Mouse (Mus musculus) adrenal gland, adult 18-20 months (tissue): ENCODE data around the gene Cyp4a32. TPM values are rescaled to one million over a fixed set of nuclear protein-coding genes. Genes with fewer than 3 reads are reported as not detected.
"Not testable (repeated sequence)": the region's sequence is repeated elsewhere in the genome, so short reads cannot be mapped to it uniquely, and the experiment has no call there.

Experiments used
- DNase-seq, 2 experiments: peaks; one replicate each; pipeline ENCODE4 v3.0.0; 2021 to 2022; ENCODE audit warnings: low spot score in 2 of 2
- long read RNA-seq, 2 experiments: library from polyadenylated mRNA; stranded (forward); transcript quantifications; one replicate each; pipeline ENCODE4 v2.0.0; 2021
- total RNA-seq, 2 experiments: library from RNA; stranded (reverse); gene quantifications; 1 replicate in 1 of 2; 2 replicates in 1 of 2; pipeline ENCODE4 v1.2.3; 2021

Cyp4a32 gene
- not detected for total RNA-seq
- long read RNA-seq, experiment 1: 0 reads
- long read RNA-seq, experiment 2: 0 reads

DNA sequence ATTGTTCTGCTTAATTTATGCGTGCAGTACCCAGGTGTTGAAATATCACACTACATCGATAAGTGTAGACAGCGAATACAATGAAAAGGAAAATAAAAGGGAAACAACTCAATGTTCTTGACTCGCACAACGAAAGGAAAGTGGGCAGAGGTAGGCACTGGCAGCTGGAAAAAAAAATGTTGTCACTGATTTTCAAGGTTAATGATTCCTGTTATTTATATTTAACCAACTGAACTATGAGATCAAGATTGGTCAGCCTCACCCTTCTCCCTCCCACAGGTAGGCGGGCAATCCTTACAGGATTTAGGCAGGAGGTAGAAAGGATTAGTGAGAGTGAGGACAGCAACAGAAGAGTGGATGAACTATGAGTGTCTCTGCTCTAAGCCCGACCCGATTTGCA is at the start of gene Cyp4a32:
Gene Cyp4a32, plus strand, starts transcription at position 359 of the 400 bp plus-strand sequence.
- DNase-seq: not testable (repeated sequence)

DNA sequence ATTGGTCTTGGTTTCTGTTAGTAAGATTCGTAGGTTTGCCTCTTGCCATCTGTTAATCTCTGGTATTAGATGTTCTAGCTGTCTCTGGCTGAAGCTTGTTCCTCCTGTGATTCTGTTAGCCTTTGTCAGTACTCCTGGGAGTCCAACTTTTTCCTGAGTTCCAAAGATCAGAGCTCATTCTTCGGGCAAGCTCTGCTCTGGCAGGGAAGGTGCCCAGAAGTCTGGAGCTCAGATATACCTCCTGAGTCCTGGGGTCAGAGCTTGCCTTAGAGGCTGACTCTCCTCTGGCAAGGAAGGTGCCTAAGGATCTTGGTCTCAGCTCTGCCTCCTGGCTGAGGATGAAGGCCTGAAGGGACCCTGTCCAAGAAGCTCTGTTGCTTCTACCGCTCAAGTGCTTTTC is 48.0 kb upstream of the Cyp4a32 start:
- no peak for DNase-seq

DNA sequence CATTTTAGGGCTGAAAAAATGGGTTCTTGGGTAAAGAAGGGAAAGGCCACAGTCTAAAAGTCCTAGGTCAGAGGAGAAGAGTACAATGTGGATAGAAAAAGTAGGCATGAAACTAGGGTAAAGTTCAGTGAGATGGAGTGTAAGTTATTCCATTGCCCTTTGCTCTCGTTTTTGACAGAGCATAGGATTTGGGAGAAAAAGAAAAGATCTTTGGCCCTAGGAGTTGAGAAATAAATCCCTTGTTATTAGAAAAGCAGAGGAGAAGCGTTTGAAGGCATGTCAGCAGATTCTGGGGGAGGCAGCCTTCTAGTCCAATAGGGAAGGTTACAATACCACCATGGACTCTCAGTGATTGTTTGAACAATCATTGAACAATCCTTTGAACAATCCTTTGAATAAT is 45.3 kb upstream of the Cyp4a32 start:
- DNase-seq: no peak

DNA sequence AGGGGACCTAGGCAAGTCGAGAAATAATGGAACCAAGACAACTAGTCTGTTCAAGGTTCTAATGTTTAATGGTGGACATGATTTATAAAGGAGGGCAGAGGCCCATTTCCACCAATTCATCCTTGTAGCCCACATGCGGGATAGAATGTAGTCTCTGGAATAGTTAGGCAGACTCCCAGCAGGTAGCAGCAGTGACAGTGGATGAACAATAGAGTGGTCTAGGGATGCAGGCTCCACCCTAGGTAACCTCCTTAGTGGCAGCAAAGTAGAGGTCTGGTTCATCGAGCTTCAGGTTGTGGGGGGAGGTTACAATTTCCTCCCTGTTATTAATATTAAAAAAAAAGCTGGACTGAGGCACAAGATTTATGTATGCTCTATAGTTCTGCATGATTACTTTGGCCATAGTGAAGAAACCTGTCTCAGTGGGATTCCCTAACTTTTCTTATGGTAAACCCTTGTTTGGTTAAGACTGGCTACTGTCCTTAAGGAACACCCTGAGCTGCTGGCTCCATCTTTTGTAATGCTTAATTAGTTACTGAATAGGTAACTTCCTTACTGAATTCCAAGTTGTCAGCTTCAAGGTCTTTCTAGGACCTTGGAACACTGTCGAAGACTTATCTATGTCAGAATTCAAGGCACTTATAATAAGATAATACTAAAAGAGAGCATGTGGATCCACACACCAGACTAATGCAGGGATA is 42.8 kb upstream of the Cyp4a32 start:
- DNase-seq: no peak

DNA sequence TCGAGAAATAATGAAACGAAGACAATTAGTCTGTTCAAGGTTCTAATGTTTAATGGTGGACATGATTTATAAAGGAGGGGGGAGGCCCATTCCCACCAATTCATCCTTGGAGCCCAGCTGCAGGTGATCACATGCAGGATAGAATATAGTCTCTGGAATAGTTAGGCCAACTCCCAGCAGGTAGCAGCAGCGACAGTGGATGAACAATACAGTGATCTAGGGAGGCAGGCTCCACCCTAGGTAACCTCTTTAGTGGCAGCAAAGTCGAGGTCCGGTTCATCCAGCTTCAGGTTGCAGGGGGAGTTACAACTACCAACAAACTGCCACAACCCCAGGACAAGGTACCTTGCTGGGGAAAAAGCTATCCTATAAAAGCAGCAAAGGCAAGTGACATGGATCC is 39.5 kb upstream of the Cyp4a32 start:
- not testable (repeated sequence) for DNase-seq

DNA sequence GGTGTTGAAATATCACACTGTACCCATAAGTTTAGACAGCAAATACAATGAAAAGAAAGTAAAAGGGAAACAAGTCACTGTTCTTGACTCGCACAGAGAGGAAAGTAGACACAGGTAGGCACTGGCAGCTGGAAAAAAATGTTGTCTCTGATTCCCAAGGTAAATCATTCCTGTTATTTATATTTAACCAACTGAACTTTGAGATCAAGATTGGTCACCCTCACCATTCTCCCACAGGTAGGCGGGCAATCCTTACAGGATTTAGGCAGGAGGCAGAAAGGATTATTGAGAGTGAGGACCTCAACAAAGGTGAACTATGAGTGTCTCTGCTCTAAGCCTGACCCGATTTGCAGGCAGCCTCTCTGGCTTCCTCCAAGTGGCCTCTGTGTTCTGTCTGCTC is 37.4 kb upstream of the Cyp4a32 start, which contains the start of gene Cyp4a31:
Gene Cyp4a31, plus strand, starts transcription at position 249 of the 400 bp plus-strand sequence.
- DNase-seq: no peak

DNA sequence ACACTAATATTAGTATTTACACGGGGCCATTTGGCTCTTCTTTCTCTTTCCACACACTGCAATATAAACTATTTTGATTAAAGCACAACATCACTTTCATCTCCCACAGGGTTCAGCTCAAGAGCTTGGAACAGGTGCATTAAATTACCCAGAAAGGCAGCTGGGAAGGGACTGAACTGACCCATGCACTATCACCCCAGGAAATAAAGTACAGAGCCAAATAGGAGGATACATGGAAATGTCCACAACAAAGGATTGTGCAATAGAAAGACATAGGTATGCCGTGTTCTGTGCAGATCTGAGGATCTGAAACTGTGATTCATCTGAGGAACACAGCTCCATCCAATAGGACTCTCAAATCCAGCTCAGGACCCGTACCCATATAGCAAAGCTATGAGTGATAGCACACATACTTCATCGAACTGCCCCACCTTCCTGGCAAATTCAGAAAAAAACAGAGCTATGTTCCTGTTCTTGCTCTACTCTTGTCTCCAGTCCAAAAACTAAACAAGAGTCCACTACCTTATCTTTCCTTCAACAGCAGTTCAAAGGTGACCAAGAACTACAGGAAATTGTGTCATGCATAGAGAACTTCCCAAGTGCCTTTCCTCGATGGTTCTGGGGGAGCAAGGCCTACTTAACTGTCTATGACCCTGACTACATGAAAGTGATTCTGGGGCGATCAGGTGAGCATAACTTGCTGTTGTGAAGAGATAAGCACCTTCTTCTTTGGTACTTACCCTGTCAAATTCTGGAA is 36.1 kb upstream of the Cyp4a32 start:
- DNase-seq: not testable (repeated sequence)

DNA sequence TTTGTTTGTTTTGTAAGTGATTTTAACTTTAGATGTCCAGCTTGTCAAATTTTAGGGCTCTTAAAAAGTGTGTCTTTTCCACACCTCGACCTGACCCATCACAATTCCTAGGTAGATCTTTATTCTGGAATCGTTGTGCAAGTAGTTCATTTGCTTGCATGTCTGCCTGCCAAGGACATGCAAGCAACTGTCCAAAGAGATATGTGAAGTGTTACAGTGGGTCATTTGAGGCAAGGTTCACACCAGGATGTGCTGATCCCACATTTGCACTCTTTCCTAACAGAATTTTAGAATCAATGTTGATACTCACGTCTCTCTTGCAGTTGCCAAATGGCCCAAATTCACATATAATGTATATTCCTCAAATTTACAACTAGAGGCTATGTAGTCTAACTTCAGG is 25.5 kb upstream of the Cyp4a32 start:
- DNase-seq: no peak

DNA sequence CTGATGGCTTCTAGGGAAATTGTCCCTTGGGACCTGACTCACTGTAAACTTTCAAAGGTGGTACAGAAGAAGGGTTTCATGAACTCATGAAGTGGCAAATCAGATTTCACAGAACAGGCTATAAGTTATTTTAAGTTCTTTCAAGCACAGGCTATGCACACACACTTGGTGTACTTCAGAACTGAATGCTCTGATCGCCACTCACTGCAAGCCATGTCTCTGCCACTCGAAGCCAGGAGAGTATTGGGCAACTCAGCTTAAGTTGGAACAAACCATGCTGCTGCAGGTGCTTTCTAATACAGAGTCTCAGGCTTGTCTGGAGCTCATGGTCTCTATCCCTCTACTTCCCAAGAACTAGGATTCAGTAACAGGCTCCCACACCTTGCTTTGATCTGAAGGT is 25.0 kb upstream of the Cyp4a32 start:
- no peak for DNase-seq

DNA sequence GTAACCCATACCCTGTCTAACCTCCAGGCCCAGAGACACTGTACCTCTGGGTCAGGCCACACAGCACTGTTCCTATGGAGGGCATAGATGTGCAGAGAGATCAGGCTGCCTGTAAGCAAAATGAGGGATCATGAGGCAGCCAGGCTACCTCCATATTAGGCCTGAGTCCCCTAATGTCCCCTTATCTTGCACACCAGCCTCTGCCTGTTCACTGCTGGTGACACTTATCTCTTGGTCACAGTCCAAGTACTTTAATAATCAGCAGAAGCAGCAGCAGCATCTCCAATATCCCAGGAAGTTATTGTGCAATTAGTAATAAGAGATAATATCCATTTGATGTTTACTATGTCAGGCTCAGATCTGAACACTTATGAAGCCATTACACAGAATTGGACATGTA is 17.7 kb upstream of the Cyp4a32 start:
- DNase-seq: no peak

DNA sequence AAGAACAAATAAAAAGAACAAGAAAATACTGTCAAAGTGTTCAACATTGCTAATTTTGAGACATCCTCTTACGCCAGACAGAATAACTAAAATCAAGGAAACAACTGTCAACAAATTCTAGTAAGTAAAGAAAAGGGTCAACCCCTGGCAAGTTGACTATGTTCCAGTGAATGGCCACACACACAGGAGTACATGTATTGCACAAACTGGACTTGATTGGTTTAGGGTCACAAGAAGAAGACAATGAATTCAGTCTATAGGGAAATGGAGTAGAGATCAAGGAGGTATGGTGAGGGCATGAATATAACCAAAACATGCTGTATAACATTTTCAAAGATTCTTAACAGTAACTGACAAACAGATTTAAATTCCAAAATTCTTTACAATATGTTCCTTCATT is 4.4 kb upstream of the Cyp4a32 start:
- DNase-seq: no peak

DNA sequence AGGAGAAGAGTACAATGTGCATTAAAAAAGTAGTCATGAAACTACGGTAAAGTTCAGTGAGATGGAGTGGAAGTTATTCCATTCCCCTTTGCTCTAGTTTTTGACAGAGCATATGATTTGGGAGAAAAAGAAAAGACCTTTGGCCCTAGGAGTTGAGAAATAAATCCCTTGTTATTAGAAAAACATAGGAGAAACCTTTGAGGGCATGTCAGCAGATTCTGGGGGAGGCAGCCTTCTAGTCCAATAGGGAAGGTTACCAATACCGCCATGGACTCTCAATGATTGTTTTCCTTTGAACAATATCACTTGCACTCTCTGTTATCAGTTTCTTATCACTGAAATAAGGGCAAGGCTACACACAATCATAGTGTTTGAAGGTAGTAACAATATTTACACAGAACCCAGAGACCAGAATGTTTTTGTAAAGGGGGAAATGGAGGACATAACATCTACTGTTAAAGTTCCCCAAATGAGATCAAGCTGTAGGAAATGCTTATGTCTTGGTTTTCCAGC is 3.9 kb upstream of the Cyp4a32 start:
- no peak for DNase-seq

DNA sequence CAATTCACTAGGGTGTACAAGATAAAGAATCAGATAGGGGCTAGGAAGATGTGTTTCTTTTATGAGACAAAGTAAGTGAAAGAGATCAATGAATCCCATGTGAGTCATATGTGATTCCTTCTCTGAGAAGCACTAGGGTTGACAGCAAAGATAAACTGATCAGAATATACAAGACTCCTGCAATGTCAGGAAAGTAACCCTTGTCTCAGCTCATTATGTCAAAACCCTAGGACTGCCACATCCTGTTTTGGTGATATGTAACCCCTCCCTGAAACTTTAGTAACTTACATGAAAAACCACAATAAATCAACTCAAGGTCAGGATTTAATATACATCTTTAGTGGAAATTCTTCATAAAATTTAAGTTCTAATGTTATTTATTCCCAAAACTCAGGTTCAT is 13.2 kb downstream of the Cyp4a32 start:
- DNase-seq: no peak

DNA sequence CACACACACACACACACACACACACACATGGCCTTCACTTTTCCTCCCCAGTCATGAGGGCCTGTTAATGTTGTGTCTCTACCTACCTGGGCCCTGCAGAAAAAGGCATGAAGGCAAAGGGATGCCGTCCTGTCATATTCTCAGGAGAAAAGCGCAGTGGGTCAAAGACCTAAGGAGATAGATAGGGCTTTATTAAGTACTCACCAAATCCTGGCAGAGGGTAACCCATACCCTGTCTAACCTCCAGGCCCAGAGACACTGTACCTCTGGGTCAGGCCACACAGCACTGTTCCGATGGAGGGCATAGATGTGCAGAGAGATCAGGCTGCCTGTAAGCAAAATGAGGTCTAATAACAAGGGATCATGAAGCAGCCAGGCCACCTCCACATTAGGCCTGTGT is 24.8 kb downstream of the Cyp4a32 start:
- not testable (repeated sequence) for DNase-seq

DNA sequence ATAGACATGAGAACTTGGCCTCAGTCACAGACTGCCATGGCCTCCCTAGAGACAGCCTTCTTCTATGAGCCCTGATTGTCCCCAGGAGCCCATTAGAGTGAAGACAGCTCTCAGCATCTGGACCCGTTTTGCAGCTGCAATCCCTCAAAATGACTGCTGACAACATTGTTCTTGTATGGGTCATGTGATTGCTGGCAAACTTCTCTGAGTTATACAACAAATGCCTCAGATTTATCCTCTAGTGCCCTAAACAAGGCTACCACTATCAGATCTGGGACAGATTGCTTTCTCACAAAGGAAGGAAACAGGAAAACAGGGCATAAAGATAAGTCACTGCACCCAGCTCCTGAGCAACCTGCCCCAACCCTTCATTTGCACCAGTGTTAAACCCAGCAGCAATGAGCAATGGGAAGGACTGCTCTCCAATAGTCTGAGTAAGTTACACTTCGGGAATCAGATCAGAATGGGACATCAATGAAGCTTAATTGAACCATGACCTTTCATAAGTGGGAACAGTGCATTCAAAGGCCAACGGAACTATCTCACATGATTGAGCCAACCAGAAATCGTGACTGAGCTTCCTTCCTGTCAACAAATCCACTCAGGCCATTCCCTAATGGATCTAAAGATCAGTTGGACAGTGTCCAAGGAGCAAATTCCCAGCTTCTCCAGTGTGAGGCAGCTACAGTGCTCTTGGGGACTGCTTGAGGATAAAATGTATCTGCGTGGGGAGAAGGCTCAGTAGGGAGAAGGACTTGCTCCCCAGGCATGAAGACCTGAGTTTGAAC is 42.4 kb downstream of the Cyp4a32 start:
- DNase-seq: no peak

DNA sequence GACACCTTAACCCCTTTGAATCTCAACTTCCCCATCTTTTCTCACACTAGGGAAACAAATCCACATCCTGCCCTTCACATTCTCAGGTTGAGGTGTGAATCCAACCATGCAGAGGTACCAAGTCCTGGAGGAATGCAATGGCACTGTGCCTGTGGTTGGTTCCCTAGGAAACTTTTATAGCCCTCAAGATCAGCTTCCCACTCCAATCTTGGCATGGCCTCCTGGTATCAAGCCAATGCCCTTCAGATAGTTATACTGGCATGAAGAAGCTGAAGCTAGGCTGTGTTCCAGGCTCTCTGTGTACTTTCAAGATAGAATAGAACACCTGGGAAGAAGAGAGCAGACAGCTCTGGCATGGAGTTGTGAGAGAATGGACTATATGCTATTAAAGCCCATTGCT is 44.6 kb downstream of the Cyp4a32 start:
- DNase-seq: no peak

DNA sequence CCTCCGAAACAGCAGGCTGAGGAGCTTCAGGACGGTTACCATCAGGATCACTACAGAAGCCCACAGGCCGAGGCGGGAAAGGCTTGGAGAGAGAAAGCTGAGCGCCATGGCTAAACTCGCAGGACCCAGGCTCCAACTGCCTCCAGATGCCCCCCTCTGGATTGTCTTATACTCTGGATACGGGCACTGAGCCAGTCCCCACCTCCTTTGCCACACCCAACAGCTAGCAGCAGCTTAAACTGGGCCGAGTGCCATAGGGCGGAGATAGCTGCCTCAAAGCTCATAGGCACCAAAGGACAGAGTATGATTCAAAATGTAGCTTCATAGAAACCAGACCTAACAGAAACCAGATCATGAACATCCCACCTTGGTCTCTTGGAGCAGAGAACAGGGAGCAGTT is 46.8 kb downstream of the Cyp4a32 start, which contains the start of gene Cyp4b1:
Gene Cyp4b1, minus strand, starts transcription at position 144 of the 400 bp plus-strand sequence.
- DNase-seq: peak; percentile 18 to 57

DNA sequence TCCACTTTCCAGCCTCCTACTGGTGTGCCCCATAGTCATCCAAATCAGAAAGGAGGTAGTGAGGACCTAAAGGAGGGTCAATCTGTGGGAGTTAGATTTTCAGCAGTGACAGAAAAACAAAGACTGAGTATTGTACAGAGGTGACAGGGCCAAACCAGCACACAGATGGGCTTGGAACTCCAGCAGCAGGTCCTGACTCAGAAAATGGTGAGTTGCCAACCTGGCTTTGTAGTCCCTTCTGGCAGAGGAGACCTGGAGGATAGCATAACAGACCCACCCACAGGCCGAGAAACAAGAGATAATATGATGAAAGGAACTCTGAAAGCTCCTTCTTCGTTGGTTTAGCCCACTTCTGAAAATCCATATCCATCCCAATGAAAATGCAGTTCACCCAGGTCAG is 48.0 kb downstream of the Cyp4a32 start:
- no peak for DNase-seq

DNA sequence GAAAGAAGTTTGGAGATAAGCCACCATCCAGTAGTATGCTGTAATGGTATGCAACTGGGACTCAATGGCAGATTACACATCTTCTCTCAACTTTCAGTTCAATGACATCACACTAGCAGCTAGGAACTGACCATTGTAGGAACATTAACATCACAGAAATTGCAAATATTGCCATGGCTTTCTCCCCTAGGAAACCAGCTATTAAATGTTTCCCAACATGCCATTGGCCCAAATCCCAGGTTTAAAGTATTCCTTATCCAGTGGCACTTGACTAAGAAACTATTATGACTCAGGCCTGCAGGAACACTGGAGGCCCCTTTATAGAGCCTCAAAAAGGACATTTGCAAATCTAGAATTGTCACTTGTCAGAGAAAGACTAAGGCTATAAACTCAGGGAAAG is 48.6 kb downstream of the Cyp4a32 start:
- no peak for DNase-seq

DNA sequence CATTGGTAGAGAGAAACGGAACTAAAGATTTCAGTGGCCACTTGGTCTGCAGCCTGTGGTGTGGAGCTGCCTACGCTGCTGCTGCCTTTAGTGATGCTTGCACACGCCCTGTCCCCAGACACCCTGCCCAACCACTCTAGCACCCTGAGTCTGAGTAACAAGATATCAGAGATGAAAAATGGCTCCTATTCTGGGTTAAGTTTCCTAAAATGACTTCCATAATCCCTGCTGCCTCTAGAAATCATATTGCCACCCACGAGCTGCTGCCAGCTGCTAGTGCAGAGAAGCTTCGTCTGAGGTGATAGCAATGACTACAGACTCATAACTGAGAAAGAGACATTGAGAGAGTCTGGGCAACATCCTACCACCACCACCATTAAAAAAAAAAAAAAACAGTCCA is 50.1 kb downstream of the Cyp4a32 start:
- DNase-seq: no peak

DNA sequence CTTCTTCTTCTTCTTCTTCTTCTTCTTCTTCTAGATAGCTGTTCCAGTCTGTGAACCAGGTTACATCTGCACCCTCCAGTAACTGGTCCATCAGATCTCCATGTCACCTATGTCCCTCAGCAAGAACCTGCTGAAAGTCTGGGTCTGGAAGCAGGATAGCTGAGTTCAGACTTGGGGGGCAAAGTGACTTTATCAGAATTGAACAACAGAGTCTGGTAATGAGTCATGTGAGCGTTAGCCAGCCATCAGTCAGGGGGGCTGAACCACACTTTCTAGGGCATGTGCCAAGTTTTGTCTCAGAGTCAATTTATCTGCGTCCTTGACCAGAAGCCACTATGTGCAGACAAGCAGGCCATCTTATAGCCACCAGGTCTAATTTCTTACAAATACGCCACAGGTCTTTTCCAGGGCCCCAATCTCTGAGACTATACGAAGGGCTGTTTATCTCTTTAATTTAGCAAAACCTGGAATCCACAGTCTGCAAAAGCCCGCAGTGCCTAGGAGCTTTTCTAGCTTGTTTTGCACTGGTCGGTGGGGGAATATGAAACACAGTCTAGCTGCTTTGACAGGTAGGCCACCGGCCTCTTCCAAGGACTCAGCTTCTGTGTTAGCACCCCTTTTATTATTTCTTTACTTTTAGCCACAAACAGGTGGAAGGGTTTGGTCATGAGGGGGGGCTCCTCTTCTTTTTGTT is 55.2 kb downstream of the Cyp4a32 start:
- not testable (repeated sequence) for DNase-seq
